Mouse (Mus musculus): ENCODE measurements around the gene Ube2j1. TPM values are rescaled to one million over a fixed set of nuclear protein-coding genes. Genes with fewer than 3 reads are reported as not detected.

Gene Ube2j1
- polyA plus RNA-seq, 1 experiment from 2014 or later: 38.2 TPM

GRCm38 (mm10) chr4:32985684-32986083 is 45.5 kb upstream of the Ube2j1 start:
- no peak overlapping the region for H3K9ac ChIP-seq (replicated peaks; ENCODE audit: low read depth, low read length)
- no peak overlapping the region for H3K4me2 ChIP-seq (replicated peaks; ENCODE audit: low read depth, low read length)
- 8% methylated on average over 3 of the region's 3 CpGs for WGBS
- no peaks in the 10 kb centered on the region; the same call in 1 of the 2 replicates for H3K27me3 ChIP-seq (ENCODE audit: control insufficient read depth, insufficient read depth, low read length)
- no peak overlapping the region for H3K27ac ChIP-seq (ENCODE audit: low read length)
- peaks cover 6% of the 10 kb centered on the region; the same call in 1 of the 2 replicates for H3K4me1 ChIP-seq (ENCODE audit: control insufficient read depth, insufficient read depth, low read length)
- no peaks in the 10 kb centered on the region for H3K9me3 ChIP-seq (ENCODE audit: control insufficient read depth, low read depth, low read length)
- no peak for ATAC-seq (ENCODE audit: insufficient number of reproducible peaks, insufficient read depth, low FRiP score, low read depth)
- no peak overlapping the region for H3K4me3 ChIP-seq (ENCODE audit: low read depth, low read length)
- H3K36me3 ChIP-seq (ENCODE audit: control insufficient read depth, insufficient read depth, low read length): no peaks in the 10 kb centered on the region

GRCm38 (mm10) chr4:32987006-32987405 is 44.2 kb upstream of the Ube2j1 start:
- ATAC-seq (ENCODE audit: insufficient number of reproducible peaks, insufficient read depth, low FRiP score, low read depth): no peak; the same call in 1 of the 2 replicates
- peaks cover 6% of the 10 kb centered on the region; the same call in 1 of the 2 replicates for H3K4me1 ChIP-seq (ENCODE audit: control insufficient read depth, insufficient read depth, low read length)

DNA sequence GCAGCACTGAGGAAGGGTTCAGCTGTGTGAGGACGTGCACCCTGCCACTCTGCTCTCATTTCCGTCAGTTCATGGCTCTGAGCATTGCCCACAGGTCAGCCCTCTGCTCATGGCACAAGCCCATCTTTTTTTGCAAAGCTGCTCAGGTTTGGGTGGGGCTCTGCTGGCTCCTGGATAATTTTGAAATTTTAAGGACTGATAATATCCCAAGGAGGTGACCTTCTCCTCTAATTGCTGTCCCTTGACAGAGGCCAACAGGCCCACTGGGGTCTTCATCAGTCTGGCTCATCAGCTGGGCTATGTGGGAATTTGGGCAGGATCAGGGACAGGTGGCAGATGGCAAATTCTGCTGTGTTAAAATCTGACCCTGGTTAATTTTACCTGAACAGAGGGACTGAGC is 41.9 kb upstream of the Ube2j1 start:
- Histone ChIP-seq H3K4me1 (ENCODE audit: control insufficient read depth, insufficient read depth, low read length) (peaks cover 6% of the 10 kb centered on the region; the same call in 1 of the 2 replicates), H3K4me2 (replicated peaks; ENCODE audit: low read depth, low read length) (no peak overlapping the region), H3K27me3 (ENCODE audit: control insufficient read depth, insufficient read depth, low read length) (no peaks in the 10 kb centered on the region; the same call in 1 of the 2 replicates), H3K9ac (replicated peaks; ENCODE audit: low read depth, low read length) (no peak overlapping the region), H3K27ac (ENCODE audit: low read length) (no peak overlapping the region), H3K9me3 (ENCODE audit: control insufficient read depth, low read depth, low read length) (no peaks in the 10 kb centered on the region), H3K4me3 (ENCODE audit: low read depth, low read length) (no peak overlapping the region), H3K36me3 (ENCODE audit: control insufficient read depth, insufficient read depth, low read length) (no peaks in the 10 kb centered on the region)
- WGBS: 83% methylated on average over 2 of the region's 2 CpGs
- ATAC-seq (ENCODE audit: insufficient number of reproducible peaks, insufficient read depth, low FRiP score, low read depth): no peak

More at GRCm38 (mm10) chr4:32987006-32987405, 44.2 kb upstream of the Ube2j1 start:
- Histone ChIP-seq H3K4me3 (ENCODE audit: low read depth, low read length) (no peak overlapping the region), H3K27me3 (ENCODE audit: control insufficient read depth, insufficient read depth, low read length) (no peaks in the 10 kb centered on the region; the same call in 1 of the 2 replicates), H3K4me2 (replicated peaks; ENCODE audit: low read depth, low read length) (no peak overlapping the region), H3K9ac (replicated peaks; ENCODE audit: low read depth, low read length) (no peak overlapping the region), H3K27ac (ENCODE audit: low read length) (no peak overlapping the region), H3K9me3 (ENCODE audit: control insufficient read depth, low read depth, low read length) (no peaks in the 10 kb centered on the region), H3K36me3 (ENCODE audit: control insufficient read depth, insufficient read depth, low read length) (no peaks in the 10 kb centered on the region)
- WGBS: 53% methylated on average over 3 of the region's 3 CpGs

- H3K9me3 ChIP-seq (ENCODE audit: control insufficient read depth, low read depth, low read length): no peaks in the 10 kb centered on the region
- no peaks in the 10 kb centered on the region for H3K36me3 ChIP-seq (ENCODE audit: control insufficient read depth, insufficient read depth, low read length)
- H3K4me1 ChIP-seq (ENCODE audit: control insufficient read depth, insufficient read depth, low read length): no peaks in the 10 kb centered on the region
- ATAC-seq (ENCODE audit: insufficient number of reproducible peaks, insufficient read depth, low FRiP score, low read depth): no peak
- no peak overlapping the region for H3K4me2 ChIP-seq (replicated peaks; ENCODE audit: low read depth, low read length)
- H3K27ac ChIP-seq (ENCODE audit: low read length): no peak overlapping the region
- H3K4me3 ChIP-seq (ENCODE audit: low read depth, low read length): no peak overlapping the region
- 72% methylated on average over 3 of the region's 3 CpGs for WGBS
- no peaks in the 10 kb centered on the region for H3K27me3 ChIP-seq (ENCODE audit: control insufficient read depth, insufficient read depth, low read length)
- no peak overlapping the region for H3K9ac ChIP-seq (replicated peaks; ENCODE audit: low read depth, low read length)
Measured at GRCm38 (mm10) chr4:32994168-32994567, 37.0 kb upstream of the Ube2j1 start.

GRCm38 (mm10) chr4:32996083-32996482 is 35.1 kb upstream of the Ube2j1 start:
- Histone ChIP-seq H3K4me3 (ENCODE audit: low read depth, low read length) (no peak overlapping the region), H3K4me2 (replicated peaks; ENCODE audit: low read depth, low read length) (no peak overlapping the region), H3K36me3 (ENCODE audit: control insufficient read depth, insufficient read depth, low read length) (no peaks in the 10 kb centered on the region), H3K9me3 (ENCODE audit: control insufficient read depth, low read depth, low read length) (no peaks in the 10 kb centered on the region), H3K27ac (ENCODE audit: low read length) (no peak overlapping the region), H3K9ac (replicated peaks; ENCODE audit: low read depth, low read length) (no peak overlapping the region), H3K4me1 (ENCODE audit: control insufficient read depth, insufficient read depth, low read length) (no peaks in the 10 kb centered on the region), H3K27me3 (ENCODE audit: control insufficient read depth, insufficient read depth, low read length) (no peaks in the 10 kb centered on the region)
- 92% methylated on average over 5 of the region's 5 CpGs for WGBS
- no peak for ATAC-seq (ENCODE audit: insufficient number of reproducible peaks, insufficient read depth, low FRiP score, low read depth)

DNA sequence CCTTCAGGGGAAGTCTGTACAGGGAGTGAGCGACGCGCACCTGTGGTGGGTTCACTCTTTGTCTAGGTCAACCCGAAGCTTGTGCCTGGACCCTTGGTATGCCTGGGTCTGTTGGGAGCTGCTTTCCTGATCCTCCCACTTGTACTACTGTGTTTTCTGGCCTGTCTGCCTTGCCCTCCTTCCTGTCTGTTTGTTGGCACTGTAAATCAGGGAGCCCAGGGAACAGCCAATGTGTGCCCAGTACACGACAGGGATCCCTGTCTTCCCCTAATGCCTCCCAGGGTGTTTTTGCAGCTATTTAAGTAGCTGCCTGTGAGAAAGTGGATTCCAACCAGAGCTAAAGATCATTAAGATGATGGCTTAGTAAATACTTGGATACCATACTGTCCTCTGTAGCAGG is 33.6 kb upstream of the Ube2j1 start:
- WGBS: 78% methylated on average over 5 of the region's 5 CpGs
- H3K9ac ChIP-seq (replicated peaks; ENCODE audit: low read depth, low read length): no peak overlapping the region
- no peaks in the 10 kb centered on the region for H3K27me3 ChIP-seq (ENCODE audit: control insufficient read depth, insufficient read depth, low read length)
- H3K9me3 ChIP-seq (ENCODE audit: control insufficient read depth, low read depth, low read length): no peaks in the 10 kb centered on the region
- no peak overlapping the region for H3K4me3 ChIP-seq (ENCODE audit: low read depth, low read length)
- H3K36me3 ChIP-seq (ENCODE audit: control insufficient read depth, insufficient read depth, low read length): no peaks in the 10 kb centered on the region
- no peak overlapping the region for H3K4me2 ChIP-seq (replicated peaks; ENCODE audit: low read depth, low read length)
- no peak overlapping the region for H3K27ac ChIP-seq (ENCODE audit: low read length)
- no peaks in the 10 kb centered on the region for H3K4me1 ChIP-seq (ENCODE audit: control insufficient read depth, insufficient read depth, low read length)
- ATAC-seq (ENCODE audit: insufficient number of reproducible peaks, insufficient read depth, low FRiP score, low read depth): no peak

GRCm38 (mm10) chr4:32998996-32999395 is 32.2 kb upstream of the Ube2j1 start:
- Histone ChIP-seq H3K9me3 (ENCODE audit: control insufficient read depth, low read depth, low read length) (no peaks in the 10 kb centered on the region), H3K4me1 (ENCODE audit: control insufficient read depth, insufficient read depth, low read length) (no peaks in the 10 kb centered on the region), H3K27ac (ENCODE audit: low read length) (no peak overlapping the region), H3K27me3 (ENCODE audit: control insufficient read depth, insufficient read depth, low read length) (no peaks in the 10 kb centered on the region), H3K36me3 (ENCODE audit: control insufficient read depth, insufficient read depth, low read length) (no peaks in the 10 kb centered on the region), H3K4me2 (replicated peaks; ENCODE audit: low read depth, low read length) (no peak overlapping the region), H3K4me3 (ENCODE audit: low read depth, low read length) (no peak overlapping the region), H3K9ac (replicated peaks; ENCODE audit: low read depth, low read length) (no peak overlapping the region)
- no peak for ATAC-seq (ENCODE audit: insufficient number of reproducible peaks, insufficient read depth, low FRiP score, low read depth)
- WGBS: 95% methylated on average over 8 of the region's 8 CpGs

GRCm38 (mm10) chr4:33002081-33002480 is 29.1 kb upstream of the Ube2j1 start:
- ATAC-seq (ENCODE audit: insufficient number of reproducible peaks, insufficient read depth, low FRiP score, low read depth): no peak
- H3K27ac ChIP-seq (ENCODE audit: low read length): no peak overlapping the region
- no peak overlapping the region for H3K9ac ChIP-seq (replicated peaks; ENCODE audit: low read depth, low read length)
- no peak overlapping the region for H3K4me2 ChIP-seq (replicated peaks; ENCODE audit: low read depth, low read length)
- no peaks in the 10 kb centered on the region for H3K36me3 ChIP-seq (ENCODE audit: control insufficient read depth, insufficient read depth, low read length)
- no peaks in the 10 kb centered on the region for H3K9me3 ChIP-seq (ENCODE audit: control insufficient read depth, low read depth, low read length)
- H3K27me3 ChIP-seq (ENCODE audit: control insufficient read depth, insufficient read depth, low read length): no peaks in the 10 kb centered on the region
- 74% methylated on average over 3 of the region's 3 CpGs for WGBS
- H3K4me3 ChIP-seq (ENCODE audit: low read depth, low read length): no peak overlapping the region
- H3K4me1 ChIP-seq (ENCODE audit: control insufficient read depth, insufficient read depth, low read length): no peaks in the 10 kb centered on the region
